In genomic region chr9:16501186-16501711, GRCm38 (mm10) we compare ENCODE assay signal across 8 mouse cellular contexts. TPM values are rescaled to one million over a fixed set of nuclear protein-coding genes. Genes with fewer than 3 reads are reported as not detected.
DNase-seq lines count a peak whose midpoint lies in the region; ATAC-seq and TF ChIP-seq lines count a peak whose summit lies in the region.

Fat3 (minus strand) TSS chr9:16501285.

- peaks cover 3% of the 10 kb centered on the region; the same call in 1 of the 2 replicates for H3K4me1 ChIP-seq in heart, postnatal 0 days (ENCODE audit: control insufficient read depth, insufficient read depth)
- peaks cover 10% of the 10 kb centered on the region for H3K4me1 ChIP-seq in midbrain, embryonic 11.5 days (ENCODE audit: control insufficient read depth, insufficient read depth, low read length)

- H3K4me3 ChIP-seq in heart, postnatal 0 days (ENCODE audit: low read depth, low read length) = peak within 1 kb of the TSS; percentile 63
- peak within 1 kb of the TSS; percentile 77 for H3K4me3 ChIP-seq in midbrain, embryonic 11.5 days (ENCODE audit: low read depth, low read length)

- WGBS in heart, postnatal 0 days = under 1% methylated on average over 21 of the region's 21 CpGs
- under 1% methylated on average over 21 of the region's 21 CpGs for WGBS in midbrain, embryonic 11.5 days

- H3K36me3 ChIP-seq in heart, postnatal 0 days (replicated peaks; ENCODE audit: control insufficient read depth, insufficient read depth, low read length) = no peaks in the 10 kb centered on the region
- H3K36me3 ChIP-seq in midbrain, embryonic 11.5 days (ENCODE audit: control insufficient read depth, insufficient read depth, low read length) = no peaks in the 10 kb centered on the region

- no peak for TF ChIP-seq CTCF in heart, postnatal 0 days (IDR thresholded peaks at IDR 0.05; ENCODE audit: low read depth)

- DNase-seq in ovary, postnatal 36 days (ENCODE audit: low spot score) = peak; percentile 6
- no peak for DNase-seq in ovary, adult 18-20 months (ENCODE audit: low spot score)
- peak; percentile 64 for DNase-seq in embryo, embryonic 9.5 days (ENCODE audit: extremely low spot score)
- no peak for DNase-seq in heart, postnatal 0 days (ENCODE audit: low spot score)
- DNase-seq in left cerebral cortex, adult 11 months (ENCODE audit: low spot score) = peak; percentile 22
- peak; percentile 98 for DNase-seq in midbrain, embryonic 11.5 days (ENCODE audit: low spot score, missing footprints)
- peak; percentile 43 for DNase-seq in testis, postnatal 10 days (ENCODE audit: low spot score)
- DNase-seq in spleen, postnatal 4 days (ENCODE audit: low spot score in 2 of 2) = no peak

- ATAC-seq in heart, postnatal 0 days (ENCODE audit: insufficient read depth, low read depth) = no peak
- peak; percentile 19; the same call in 1 of the 2 replicates for ATAC-seq in midbrain, embryonic 11.5 days (ENCODE audit: low FRiP score)

- peak within 1 kb of the TSS; percentile 27 for H3K9ac ChIP-seq in heart, postnatal 0 days (replicated peaks; ENCODE audit: low read depth, low read length)
- peak within 1 kb of the TSS; percentile 91 for H3K9ac ChIP-seq in midbrain, embryonic 11.5 days (ENCODE audit: low read length)

- H3K27ac ChIP-seq in heart, postnatal 0 days (ENCODE audit: low read depth) = 0 out of 2 replicates have a peak within 1 kb of the TSS, but pooled peaks have one; percentile 9
- peak within 1 kb of the TSS; percentile 96 for H3K27ac ChIP-seq in midbrain, embryonic 11.5 days (ENCODE audit: low read depth, low read length)

- peak within 1 kb of the TSS; percentile 98 for H3K4me2 ChIP-seq in heart, postnatal 0 days (ENCODE audit: low read depth, low read length)
- peak within 1 kb of the TSS; percentile 78 for H3K4me2 ChIP-seq in midbrain, embryonic 11.5 days

- TF ChIP-seq EP300 in heart, postnatal 0 days (IDR thresholded peaks at IDR 0.05; ENCODE audit: low read depth) = no peak

- H3K27me3 ChIP-seq in heart, postnatal 0 days (ENCODE audit: control insufficient read depth, insufficient read depth, low read length) = peaks cover 29% of the 10 kb centered on the region
- no peaks in the 10 kb centered on the region for H3K27me3 ChIP-seq in midbrain, embryonic 11.5 days (ENCODE audit: control insufficient read depth, insufficient read depth, low read length)

- no peaks in the 10 kb centered on the region for H3K9me3 ChIP-seq in heart, postnatal 0 days (replicated peaks; ENCODE audit: control insufficient read depth, low read length)
- no peaks in the 10 kb centered on the region for H3K9me3 ChIP-seq in midbrain, embryonic 11.5 days (ENCODE audit: control insufficient read depth, low read length)

RNA-seq across cellular contexts. Expression of gene Fat3, which starts in this region (rescaled TPM):
- total RNA-seq in heart, postnatal 0 days (2014; rRNA removed; ENCODE audit: low replicate concordance) = 2.0 and 2.4 TPM in 2 replicates
- polyA plus RNA-seq in heart, postnatal 0 days (2015; fragmentation: Nextera tagmentation; extraction: Ambion mirVana) = 0.19 and 0.29 TPM in 2 replicates
- 13.0 and 13.5 TPM in 2 replicates for polyA plus RNA-seq in midbrain, embryonic 11.5 days (2014; fragmentation: Nextera tagmentation; extraction: Ambion mirVana)

Comparison
In these comparisons a context has a peak if more than half of its experiments do, and no peak if none do; other contexts are left out.
1. RNA of gene Fat3 (polyA plus RNA-seq): 13.0 to 13.5 TPM in midbrain, embryonic 11.5 days; 0.19 to 0.29 TPM in heart, postnatal 0 days; every median in the first group is over 10 times any median in the second.
2. DNase-seq: peak in ovary, postnatal 36 days (single experiment), embryo, embryonic 9.5 days (single experiment), left cerebral cortex, adult 11 months (single experiment), midbrain, embryonic 11.5 days (single experiment) and testis, postnatal 10 days (single experiment); none in ovary, adult 18-20 months (single experiment), heart, postnatal 0 days (single experiment) and spleen, postnatal 4 days (0 of 2).